Mouse (Mus musculus): ENCODE measurements around the gene Fank1. TPM values are rescaled to one million over a fixed set of nuclear protein-coding genes. Genes with fewer than 3 reads are reported as not detected.

Fank1 gene
- polyA plus RNA-seq, 1 experiment: 0.09 TPM

GRCm38 (mm10) chr7:133765849-133766243 lies 10.8 kb upstream of the Fank1 start:
- H3K4me1 ChIP-seq (ENCODE audit: control insufficient read depth, insufficient read depth, low read length): no peaks in the 10 kb centered on the region; the same call in 1 of the 2 replicates
- H3K27ac ChIP-seq (ENCODE audit: insufficient read depth, low read depth, low read length): no peak overlapping the region
- TF ChIP-seq POLR2A (IDR thresholded peaks at IDR 0.05; ENCODE audit: low read depth, low read length) (no peak), CTCF (conservative IDR thresholded peaks at IDR 0.05; ENCODE audit: insufficient read depth, insufficient read length, low read depth, low read length) (no peak)
- H3K4me3 ChIP-seq (ENCODE audit: insufficient read depth, low read depth, low read length): no peak overlapping the region
- H3K36me3 ChIP-seq (ENCODE audit: control insufficient read depth, insufficient read depth, low read length): no peaks in the 10 kb centered on the region
- WGBS: 86% methylated on average over 13 of the region's 13 CpGs
- no peaks in the 10 kb centered on the region for H3K27me3 ChIP-seq (replicated peaks; ENCODE audit: control insufficient read depth, insufficient read depth, low read length)
- DNase-seq: peak; percentile 7

- H3K4me3 ChIP-seq (ENCODE audit: insufficient read depth, low read depth, low read length): no peak overlapping the region
- no peak overlapping the region for H3K27ac ChIP-seq (ENCODE audit: insufficient read depth, low read depth, low read length)
- TF ChIP-seq POLR2A (IDR thresholded peaks at IDR 0.05; ENCODE audit: low read depth, low read length): no peak
- TF ChIP-seq CTCF (conservative IDR thresholded peaks at IDR 0.05; ENCODE audit: insufficient read depth, insufficient read length, low read depth, low read length): no peak
- H3K36me3 ChIP-seq (ENCODE audit: control insufficient read depth, insufficient read depth, low read length): no peaks in the 10 kb centered on the region
- H3K27me3 ChIP-seq (replicated peaks; ENCODE audit: control insufficient read depth, insufficient read depth, low read length): no peaks in the 10 kb centered on the region
- DNase-seq: no peak
- 45% methylated on average over 4 of the region's 4 CpGs for WGBS
- no peaks in the 10 kb centered on the region; the same call in 1 of the 2 replicates for H3K4me1 ChIP-seq (ENCODE audit: control insufficient read depth, insufficient read depth, low read length)
Measured at GRCm38 (mm10) chr7:133768027-133768426, 8.6 kb upstream of the Fank1 start.

- H3K27ac ChIP-seq (ENCODE audit: insufficient read depth, low read depth, low read length): no peak overlapping the region
- 63% methylated on average over 5 of the region's 5 CpGs for WGBS
- TF ChIP-seq POLR2A (IDR thresholded peaks at IDR 0.05; ENCODE audit: low read depth, low read length): no peak
- TF ChIP-seq CTCF (conservative IDR thresholded peaks at IDR 0.05; ENCODE audit: insufficient read depth, insufficient read length, low read depth, low read length): no peak
- no peak for DNase-seq
- no peak overlapping the region for H3K4me3 ChIP-seq (ENCODE audit: insufficient read depth, low read depth, low read length)
- H3K36me3 ChIP-seq (ENCODE audit: control insufficient read depth, insufficient read depth, low read length): no peaks in the 10 kb centered on the region
- no peaks in the 10 kb centered on the region for H3K27me3 ChIP-seq (replicated peaks; ENCODE audit: control insufficient read depth, insufficient read depth, low read length)
- no peaks in the 10 kb centered on the region; the same call in 1 of the 2 replicates for H3K4me1 ChIP-seq (ENCODE audit: control insufficient read depth, insufficient read depth, low read length)
Measured at GRCm38 (mm10) chr7:133768517-133768916, 8.1 kb upstream of the Fank1 start.

GRCm38 (mm10) chr7:133775179-133775578 lies 1.5 kb upstream of the Fank1 start:
- Histone ChIP-seq H3K36me3 (ENCODE audit: control insufficient read depth, insufficient read depth, low read length) (no peaks in the 10 kb centered on the region), H3K27me3 (replicated peaks; ENCODE audit: control insufficient read depth, insufficient read depth, low read length) (no peaks in the 10 kb centered on the region), H3K27ac (ENCODE audit: insufficient read depth, low read depth, low read length) (no peak overlapping the region), H3K4me3 (ENCODE audit: insufficient read depth, low read depth, low read length) (no peak overlapping the region), H3K4me1 (ENCODE audit: control insufficient read depth, insufficient read depth, low read length) (no peaks in the 10 kb centered on the region; the same call in 1 of the 2 replicates)
- no peak for DNase-seq
- TF ChIP-seq POLR2A (IDR thresholded peaks at IDR 0.05; ENCODE audit: low read depth, low read length) (no peak), CTCF (conservative IDR thresholded peaks at IDR 0.05; ENCODE audit: insufficient read depth, insufficient read length, low read depth, low read length) (no peak)
- WGBS: 67% methylated on average over 5 of the region's 5 CpGs

GRCm38 (mm10) chr7:133775796-133776625 lies 650 bp upstream of the Fank1 start:
- Histone ChIP-seq H3K27ac (ENCODE audit: insufficient read depth, low read depth, low read length) (0 out of 2 replicates have a peak overlapping the region, but pooled peaks have one; percentile 14), H3K36me3 (ENCODE audit: control insufficient read depth, insufficient read depth, low read length) (no peaks in the 10 kb centered on the region), H3K4me3 (ENCODE audit: insufficient read depth, low read depth, low read length) (peak overlapping the region; percentile 76), H3K27me3 (replicated peaks; ENCODE audit: control insufficient read depth, insufficient read depth, low read length) (no peaks in the 10 kb centered on the region), H3K4me1 (ENCODE audit: control insufficient read depth, insufficient read depth, low read length) (no peaks in the 10 kb centered on the region; the same call in 1 of the 2 replicates)
- TF ChIP-seq CTCF (conservative IDR thresholded peaks at IDR 0.05; ENCODE audit: insufficient read depth, insufficient read length, low read depth, low read length) (no peak), POLR2A (IDR thresholded peaks at IDR 0.05; ENCODE audit: low read depth, low read length) (no peak)
- 8% methylated on average over 38 of the region's 38 CpGs for WGBS
- peak; percentile 58 for DNase-seq

GRCm38 (mm10) chr7:133781583-133781982 lies 4.9 kb downstream of the Fank1 start:
- H3K4me3 ChIP-seq (ENCODE audit: insufficient read depth, low read depth, low read length): no peak overlapping the region
- WGBS: 70% methylated on average over 6 of the region's 6 CpGs

GRCm38 (mm10) chr7:133781991-133782390 lies 5.3 kb downstream of the Fank1 start:
- no peak overlapping the region for H3K4me3 ChIP-seq (ENCODE audit: insufficient read depth, low read depth, low read length)
- H3K27me3 ChIP-seq (replicated peaks; ENCODE audit: control insufficient read depth, insufficient read depth, low read length): no peaks in the 10 kb centered on the region
- TF ChIP-seq POLR2A (IDR thresholded peaks at IDR 0.05; ENCODE audit: low read depth, low read length) (no peak), CTCF (conservative IDR thresholded peaks at IDR 0.05; ENCODE audit: insufficient read depth, insufficient read length, low read depth, low read length) (no peak)
- WGBS: 76% methylated on average over 6 of the region's 6 CpGs
- DNase-seq: no peak
- H3K36me3 ChIP-seq (ENCODE audit: control insufficient read depth, insufficient read depth, low read length): no peaks in the 10 kb centered on the region
- H3K4me1 ChIP-seq (ENCODE audit: control insufficient read depth, insufficient read depth, low read length): no peaks in the 10 kb centered on the region; the same call in 1 of the 2 replicates
- no peak overlapping the region for H3K27ac ChIP-seq (ENCODE audit: insufficient read depth, low read depth, low read length)

More at GRCm38 (mm10) chr7:133781583-133781982, 4.9 kb downstream of the Fank1 start:
- Histone ChIP-seq H3K4me1 (ENCODE audit: control insufficient read depth, insufficient read depth, low read length) (no peaks in the 10 kb centered on the region; the same call in 1 of the 2 replicates), H3K27me3 (replicated peaks; ENCODE audit: control insufficient read depth, insufficient read depth, low read length) (no peaks in the 10 kb centered on the region), H3K36me3 (ENCODE audit: control insufficient read depth, insufficient read depth, low read length) (no peaks in the 10 kb centered on the region), H3K27ac (ENCODE audit: insufficient read depth, low read depth, low read length) (no peak overlapping the region)
- DNase-seq: no peak
- TF ChIP-seq POLR2A (IDR thresholded peaks at IDR 0.05; ENCODE audit: low read depth, low read length) (no peak), CTCF (conservative IDR thresholded peaks at IDR 0.05; ENCODE audit: insufficient read depth, insufficient read length, low read depth, low read length) (no peak)
